Mouse (Mus musculus) layer of hippocampus, postnatal 10 days (tissue): ENCODE measurements around the gene Syt15. TPM values are rescaled to one million over a fixed set of nuclear protein-coding genes. Genes with fewer than 3 reads are reported as not detected.

Source experiments
- DNase-seq, 2 experiments: peaks; one replicate each; pipeline ENCODE4 v3.0.0; 2021; ENCODE audit warnings: low spot score in 2 of 2
- long read RNA-seq: library from polyadenylated mRNA; stranded (forward); transcript quantifications from one replicate; pipeline ENCODE4 v2.0.0, GENCODE M21; 2023
- total RNA-seq, 2 experiments: library from RNA; stranded (reverse); gene quantifications; 2 replicates each; pipeline ENCODE4 v1.2.3; 2021

Gene Syt15
- total RNA-seq, result 1 to 10 TPM; 1.7 to 1.8 TPM
- long read RNA-seq, result 0 reads

GRCm38 (mm10) chr14:34219295-34219694 is at the start of gene Syt15:
Syt15 (plus strand) TSS chr14:34219595.
- no peak for DNase-seq

- no peak for DNase-seq
These were observed 48.3 kb upstream of the Syt15 start for GRCm38 (mm10) chr14:34171107-34171506.

DNA sequence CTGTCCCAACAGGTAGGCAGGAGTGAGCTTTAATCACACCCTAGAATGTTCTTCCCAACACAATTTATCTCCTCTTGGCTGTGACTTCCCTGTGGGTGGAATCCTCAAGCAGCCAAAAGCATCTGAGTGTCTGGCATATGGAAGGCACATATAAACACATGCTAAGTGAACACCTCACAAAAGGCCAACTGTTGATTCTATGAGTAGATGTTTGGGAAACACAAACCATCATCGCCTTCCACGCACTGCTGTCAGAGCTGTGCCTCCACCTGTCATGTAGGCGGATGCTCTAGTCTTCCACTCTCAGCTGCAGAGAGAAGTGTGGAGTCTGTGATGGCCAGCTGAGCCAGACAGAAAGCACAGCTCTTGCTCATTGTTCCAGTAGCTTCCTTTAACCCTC is 40.0 kb upstream of the Syt15 start:
- peak in 1 of 2 experiments; percentile 38 for DNase-seq

DNA sequence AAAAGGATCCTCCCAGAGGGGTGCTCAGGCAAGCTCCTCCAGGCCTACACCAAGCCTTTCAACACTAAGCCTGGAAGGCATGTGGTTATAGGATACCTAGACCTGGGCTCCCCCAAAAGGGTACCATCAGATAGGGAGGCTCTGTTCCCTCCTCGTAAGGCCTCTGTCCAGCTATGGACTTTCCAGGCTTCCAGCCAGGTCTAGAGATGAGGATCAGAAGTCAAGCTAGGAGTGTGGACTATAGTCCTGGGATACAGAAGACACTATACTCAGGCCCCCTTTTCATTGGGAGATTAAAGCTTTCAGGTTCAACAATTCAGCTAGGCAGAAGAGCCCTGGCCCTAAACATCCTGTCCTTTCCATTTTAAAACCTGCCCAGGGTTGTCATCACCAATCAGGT is 36.3 kb upstream of the Syt15 start:
- no peak for DNase-seq

DNA sequence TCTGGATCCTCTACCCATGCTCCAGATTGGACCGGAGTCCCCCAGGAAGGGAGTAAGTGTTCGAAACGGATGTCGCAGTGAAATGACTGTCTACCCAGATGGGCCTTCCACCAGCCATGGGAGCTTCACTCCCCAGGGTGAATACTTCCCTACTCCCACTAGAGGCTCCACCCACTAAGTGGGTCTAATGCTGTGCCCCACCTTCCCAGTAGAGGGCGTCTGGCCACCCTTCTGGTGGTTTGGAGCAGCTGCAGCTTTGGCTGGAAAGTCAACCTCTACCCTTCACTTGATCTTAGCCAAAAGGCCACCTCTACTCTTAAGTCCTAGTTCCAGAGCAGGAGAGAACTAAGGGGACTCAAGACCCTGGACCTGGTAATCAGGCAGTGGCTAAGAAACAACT is 30.8 kb upstream of the Syt15 start:
- DNase-seq, result peak; percentile 50 to 51

DNA sequence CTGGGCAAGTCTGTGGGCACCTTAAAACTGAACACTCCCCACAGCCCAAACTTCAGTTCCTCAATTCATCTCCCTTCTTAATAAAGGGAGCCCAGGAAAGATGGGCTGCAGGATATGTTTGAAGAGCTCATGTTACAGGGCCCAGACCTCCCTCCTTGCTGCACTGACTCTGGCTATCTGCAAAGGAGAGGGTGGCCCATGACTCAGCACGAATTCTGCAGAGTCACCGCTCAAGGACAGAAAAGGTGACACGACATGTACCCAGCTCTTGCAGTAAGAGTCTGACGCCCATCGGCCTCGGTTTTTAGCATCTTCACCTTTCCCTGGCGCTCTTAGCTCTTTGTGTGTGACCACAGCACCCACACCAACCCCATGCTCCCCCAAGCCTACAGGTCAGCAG is 29.0 kb upstream of the Syt15 start:
- no peak for DNase-seq

DNA sequence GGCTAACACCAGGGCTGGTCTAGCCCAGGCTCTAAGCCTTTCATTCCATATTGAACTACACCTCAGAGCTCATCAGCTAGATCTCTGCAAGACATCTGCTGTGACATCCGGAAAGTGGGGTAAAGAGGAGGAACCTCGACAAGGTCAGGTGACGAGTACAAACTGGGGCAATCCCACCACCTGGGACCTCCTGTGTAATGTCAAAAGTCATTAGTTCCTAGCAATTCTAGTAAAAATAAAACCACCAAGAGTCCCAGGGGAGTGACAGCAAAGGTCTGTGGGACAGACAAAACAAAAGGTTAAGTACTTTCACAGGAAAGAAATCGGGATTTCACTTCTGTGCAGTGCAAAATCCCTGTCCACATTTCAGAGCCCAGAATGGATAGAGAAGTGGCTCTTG is 25.5 kb upstream of the Syt15 start:
- DNase-seq, result no peak

DNA sequence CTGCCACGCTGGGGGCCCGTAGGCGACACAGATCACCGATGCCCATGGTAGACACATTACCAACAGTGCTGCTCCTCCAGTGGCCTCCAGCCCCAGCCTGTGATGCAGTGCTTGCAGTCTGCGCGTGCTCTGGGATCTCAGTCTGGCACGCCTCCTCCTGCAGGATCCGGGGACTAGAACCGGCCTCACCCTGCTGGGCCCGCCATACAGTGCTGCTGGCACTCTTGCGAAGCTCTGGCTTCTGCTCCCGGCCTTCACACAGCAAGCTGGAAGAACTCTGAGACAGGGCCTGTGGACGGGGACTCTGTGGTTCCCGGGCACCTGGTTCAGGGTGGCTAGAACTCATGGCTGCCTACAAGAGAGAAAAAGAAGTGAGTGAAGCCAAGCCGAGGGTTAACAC is 23.9 kb upstream of the Syt15 start:
- DNase-seq, result no peak

- no peak for DNase-seq
These were observed 22.7 kb upstream of the Syt15 start for GRCm38 (mm10) chr14:34196706-34197105.

- peak in 1 of 2 experiments; percentile 47 for DNase-seq
These were observed 18.6 kb upstream of the Syt15 start for GRCm38 (mm10) chr14:34200738-34201230.

GRCm38 (mm10) chr14:34201231-34202035 is 18.0 kb upstream of the Syt15 start, which contains the start of gene Gprin2:
Gprin2 (minus strand) TSS chr14:34201653.
- DNase-seq, result peak; percentile 44 to 69

DNA sequence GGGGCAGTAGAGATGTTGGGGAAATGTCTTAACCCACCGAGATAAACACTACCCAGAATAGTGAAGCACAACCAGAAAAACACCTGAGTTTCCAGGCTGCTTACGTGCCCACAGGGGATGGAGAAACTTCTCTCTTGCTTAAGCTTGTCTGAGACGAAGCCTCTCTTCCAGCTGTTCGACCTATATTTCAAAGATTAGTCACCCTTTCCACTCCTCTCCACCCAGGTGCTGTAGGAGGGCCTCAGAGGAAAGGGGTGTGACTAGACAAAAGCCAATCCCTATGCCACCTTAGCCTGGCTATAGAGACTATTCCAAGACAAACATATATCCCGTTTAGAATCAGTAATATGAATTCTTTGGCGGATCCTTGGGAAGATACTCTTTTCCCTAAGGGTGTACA is 11.4 kb upstream of the Syt15 start:
- DNase-seq, result no peak

GRCm38 (mm10) chr14:34208651-34209050 is 10.7 kb upstream of the Syt15 start:
- peak; percentile 32 to 43 for DNase-seq

GRCm38 (mm10) chr14:34209080-34209479 is 10.3 kb upstream of the Syt15 start:
- no peak for DNase-seq

DNA sequence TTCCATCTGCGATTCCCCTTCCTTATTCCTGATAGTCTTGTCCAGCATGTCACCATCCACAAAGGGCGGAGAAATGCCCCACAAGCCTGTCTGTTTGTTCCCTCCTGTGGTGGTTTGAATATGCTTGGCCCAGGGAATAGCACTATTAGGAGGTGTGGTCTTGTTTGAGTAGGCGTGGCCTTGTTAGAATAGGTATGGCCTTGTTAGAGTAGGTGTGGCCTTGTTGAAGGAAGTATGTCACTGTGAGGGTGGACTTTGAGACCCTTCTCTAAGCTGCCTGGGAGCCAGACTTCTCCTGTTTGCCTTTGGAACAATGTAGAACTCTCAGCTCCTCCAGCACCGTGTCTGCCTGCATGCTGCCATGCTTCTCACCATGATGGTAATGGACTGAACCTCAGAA is 9.5 kb upstream of the Syt15 start:
- DNase-seq, result no peak

GRCm38 (mm10) chr14:34215451-34216127 is 3.8 kb upstream of the Syt15 start:
- DNase-seq, result no peak

- no peak for DNase-seq
These were observed 397 bp downstream of the Syt15 start for GRCm38 (mm10) chr14:34219786-34220198.

- no peak for DNase-seq
These were observed 1.0 kb downstream of the Syt15 start for GRCm38 (mm10) chr14:34220426-34220825.

DNA sequence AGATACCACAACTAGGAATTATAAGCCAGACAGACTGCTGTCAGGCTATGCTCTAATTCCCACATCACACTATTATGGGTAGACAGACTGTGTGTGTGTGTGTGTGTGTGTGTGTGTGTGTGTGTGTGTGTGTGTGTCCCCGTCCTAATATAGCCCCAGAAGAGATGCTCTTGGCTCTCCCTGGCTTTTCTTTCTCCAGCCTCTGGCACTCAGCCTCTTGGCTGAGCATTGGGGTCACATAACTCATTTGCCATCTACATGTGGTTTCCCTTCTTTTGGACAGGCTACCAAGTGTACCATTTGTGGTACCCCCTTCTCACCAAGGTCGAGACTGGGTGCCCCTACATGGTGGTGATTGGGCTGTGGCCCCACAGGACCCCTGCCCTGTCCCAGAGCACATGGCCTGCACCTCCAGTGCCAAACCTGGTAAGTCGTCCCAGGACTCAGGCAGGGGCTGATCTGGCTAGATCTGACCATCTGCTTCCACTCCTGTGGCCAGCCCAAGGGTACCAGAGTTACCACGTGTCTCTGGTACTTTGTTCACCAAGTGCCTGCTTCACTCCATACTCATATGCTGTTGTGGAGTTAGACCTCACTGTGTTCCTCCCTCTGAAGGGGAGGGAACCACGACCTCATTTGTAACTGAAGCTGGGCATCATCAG is 2.2 kb downstream of the Syt15 start:
- DNase-seq, result no peak

- no peak for DNase-seq
These were observed 4.0 kb downstream of the Syt15 start for GRCm38 (mm10) chr14:34223362-34223898.

- no peak for DNase-seq
These were observed 6.6 kb downstream of the Syt15 start for GRCm38 (mm10) chr14:34225986-34226385.

GRCm38 (mm10) chr14:34226566-34226965 is 7.2 kb downstream of the Syt15 start:
- DNase-seq, result peak; percentile 46 to 60
